Mouse (Mus musculus) embryo, embryonic 11.5 days (tissue): ENCODE measurements around the gene Agtpbp1.
"Not testable (repeated sequence)": the region's sequence is repeated elsewhere in the genome, so short reads cannot be mapped to it uniquely, and the experiment has no call there.

Experiments used
- DNase-seq: peaks from one replicate; pipeline ENCODE4 v3.0.0-alpha.2; 2012; ENCODE audit warnings: low read depth, low spot score

Gene Agtpbp1

GRCm38 (mm10) chr13:59584947-59585647 is at the start of gene Agtpbp1, which contains the start of gene Naa35:
Gene Agtpbp1 (minus strand): TSS chr13:59585227.
Gene Naa35 (plus strand): TSS chr13:59585259.
- peak; percentile 99 for DNase-seq

GRCm38 (mm10) chr13:59634637-59635036 is 49.6 kb upstream of the Agtpbp1 start:
- DNase-seq = no peak

GRCm38 (mm10) chr13:59626739-59627138 is 41.7 kb upstream of the Agtpbp1 start:
- DNase-seq = no peak

- DNase-seq = no peak
Observed at GRCm38 (mm10) chr13:59624903-59625302, 39.9 kb upstream of the Agtpbp1 start.

GRCm38 (mm10) chr13:59624389-59624788 is 39.4 kb upstream of the Agtpbp1 start:
- DNase-seq = no peak

- no peak for DNase-seq
Observed at GRCm38 (mm10) chr13:59621643-59622489, 36.8 kb upstream of the Agtpbp1 start.

- DNase-seq = no peak
Observed at GRCm38 (mm10) chr13:59618463-59618862, 33.4 kb upstream of the Agtpbp1 start.

- no peak for DNase-seq
Observed at GRCm38 (mm10) chr13:59615554-59615953, 30.5 kb upstream of the Agtpbp1 start.

GRCm38 (mm10) chr13:59615152-59615551 is 30.1 kb upstream of the Agtpbp1 start:
- DNase-seq = no peak

GRCm38 (mm10) chr13:59613868-59614267 is 28.8 kb upstream of the Agtpbp1 start:
- no peak for DNase-seq

- DNase-seq = no peak
Observed at GRCm38 (mm10) chr13:59610437-59610836, 25.4 kb upstream of the Agtpbp1 start.

- no peak for DNase-seq
Observed at GRCm38 (mm10) chr13:59609885-59610284, 24.9 kb upstream of the Agtpbp1 start.

- no peak for DNase-seq
Observed at GRCm38 (mm10) chr13:59605221-59605922, 20.3 kb upstream of the Agtpbp1 start.

GRCm38 (mm10) chr13:59604511-59604910 is 19.5 kb upstream of the Agtpbp1 start:
- DNase-seq = no peak

GRCm38 (mm10) chr13:59603096-59603495 is 18.1 kb upstream of the Agtpbp1 start:
- no peak for DNase-seq

GRCm38 (mm10) chr13:59592630-59593029 is 7.6 kb upstream of the Agtpbp1 start:
- no peak for DNase-seq

- not testable (repeated sequence) for DNase-seq
Observed at GRCm38 (mm10) chr13:59592058-59592457, 7.0 kb upstream of the Agtpbp1 start.

- no peak for DNase-seq
Observed at GRCm38 (mm10) chr13:59590691-59591090, 5.7 kb upstream of the Agtpbp1 start.

GRCm38 (mm10) chr13:59589672-59590071 is 4.6 kb upstream of the Agtpbp1 start:
- DNase-seq = no peak

GRCm38 (mm10) chr13:59587201-59587600 is 2.2 kb upstream of the Agtpbp1 start:
- no peak for DNase-seq

- peak; percentile 20 for DNase-seq
Observed at GRCm38 (mm10) chr13:59585648-59586005, 600 bp upstream of the Agtpbp1 start.

GRCm38 (mm10) chr13:59584481-59584880 is 546 bp downstream of the Agtpbp1 start:
- peak; percentile 23 for DNase-seq
